Mouse (Mus musculus) ES-Bruce4 (cell line): ENCODE measurements around the gene Jhy.

Experiments used
- CTCF ChIP-seq: IDR thresholded peaks from one replicate; pipeline ENCODE4 v1.8.1; 2011; ENCODE audit warnings: low read depth, low read length
- EP300 ChIP-seq: IDR thresholded peaks from 2 replicates; pipeline ENCODE4 v1.6.1; 2011; ENCODE audit warnings: low read depth, low read length; ENCODE audit not compliant: insufficient read depth
- POLR2A ChIP-seq: IDR thresholded peaks from one replicate; pipeline ENCODE4 v1.8.1; 2011; ENCODE audit warnings: low read length; ENCODE audit not compliant: insufficient read depth

DNA sequence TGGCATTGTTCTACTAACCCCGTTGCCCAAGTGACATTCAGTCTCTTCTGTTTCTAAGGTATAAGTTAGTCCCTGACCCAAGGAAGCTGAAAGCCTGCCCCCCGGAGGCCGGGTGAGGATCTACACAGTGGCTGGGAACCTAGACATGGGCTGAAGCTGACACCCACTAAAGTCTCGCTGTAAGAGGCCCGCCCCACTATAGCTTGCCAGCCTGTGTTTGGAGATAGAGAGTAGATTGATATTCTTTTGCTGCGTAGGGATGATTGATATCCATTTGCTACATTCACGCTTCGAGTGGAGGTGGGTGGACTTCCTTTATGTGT, 91.8 kb downstream of the Jhy start:
- TF ChIP-seq CTCF (peak; percentile 63), POLR2A (no peak), EP300 (no peak)
